Mouse (Mus musculus) G1E (cell line): Measurements from ENCODE around the gene Enpep. TPM values are rescaled to one million over a fixed set of nuclear protein-coding genes. Genes with fewer than 3 reads are reported as not detected.

ENCODE experiments used
- ATAC-seq: 2 replicates; pipeline ENCODE4 v1.8.0; 2016; ENCODE audit warnings: mild to moderate bottlenecking; ENCODE audit not compliant: insufficient number of reproducible peaks, poor library complexity, low FRiP score, severe bottlenecking; ENCODE audit errors: extremely low read depth
- DNase-seq: peaks from one replicate; pipeline ENCODE4 v3.0.0; 2012; ENCODE audit warnings: low spot score
- H3K27me3 ChIP-seq: 2 replicates; pipeline ENCODE4 v1.6.1; 2012; ENCODE audit warnings: mild to moderate bottlenecking, low read length, inconsistent platforms; ENCODE audit not compliant: insufficient read depth
- H3K36me3 ChIP-seq: replicated peaks from 2 replicates; pipeline ENCODE3; 2012; ENCODE audit warnings: mild to moderate bottlenecking, inconsistent platforms
- H3K4me1 ChIP-seq: 2 replicates; pipeline ENCODE4 v1.6.1; 2012; ENCODE audit warnings: low read depth, low read length, inconsistent platforms, mixed read lengths; ENCODE audit not compliant: insufficient read depth
- H3K4me3 ChIP-seq: 2 replicates; pipeline ENCODE4 v1.5.1; 2012; ENCODE audit warnings: low read depth, mild to moderate bottlenecking, inconsistent platforms, low read length, moderate library complexity, mixed read lengths
- H3K9me3 ChIP-seq: replicated peaks from 2 replicates; pipeline ENCODE4 v1.6.1; 2012; ENCODE audit warnings: inconsistent platforms
- CTCF ChIP-seq: IDR thresholded peaks from 2 replicates; pipeline ENCODE4 v1.5.1; 2012; ENCODE audit warnings: low read depth, low read length, inconsistent platforms, mixed read lengths
- GATA1 ChIP-seq: IDR thresholded peaks from 2 replicates; pipeline ENCODE4 v1.6.1; 2012; ENCODE audit warnings: borderline replicate concordance, low read length, inconsistent platforms, mixed read lengths
- GATA2 ChIP-seq: IDR thresholded peaks from 2 replicates; pipeline ENCODE4 v1.6.1; 2012; ENCODE audit warnings: low read depth, low read length, inconsistent platforms, borderline replicate concordance
- POLR2AphosphoS5 ChIP-seq: IDR thresholded peaks from 2 replicates; pipeline ENCODE4 v1.6.1; 2012; ENCODE audit warnings: low read depth, low read length, inconsistent platforms; ENCODE audit not compliant: insufficient replicate concordance
- TAL1 ChIP-seq: conservative IDR thresholded peaks from 2 replicates; pipeline ENCODE4 v1.6.1; 2012; ENCODE audit warnings: low read depth, low read length, inconsistent platforms, mixed read lengths
- polyA plus RNA-seq: library from polyadenylated mRNA; stranded (reverse); fragments of >175 nt; gene quantifications from 2 replicates; pipeline ENCODE4 v1.2.3, GENCODE M21; 2012
- total RNA-seq, 2 experiments: library from RNA; stranded (forward) in 1 of 2; stranded (reverse) in 1 of 2; fragments of 200-1000 nt in 1 of 2; fragments of >200 nt in 1 of 2; fragmentation: Nextera tagmentation in 1 of 2; gene quantifications; 2 replicates each; pipeline ENCODE4 v1.2.3; 2014 to 2017

The Enpep gene
- total and polyA plus RNA-seq, 3 experiments = 0.16 TPM; not detected in 2

- no peak for DNase-seq
- peaks cover 47% of the 10 kb centered on the region for H3K9me3 ChIP-seq
- TF ChIP-seq GATA2 (no peak), GATA1 (no peak), POLR2AphosphoS5 (no peak), CTCF (no peak), TAL1 (no peak)
- no peaks in the 10 kb centered on the region for H3K4me1 ChIP-seq
- no peak for ATAC-seq
- H3K36me3 ChIP-seq = no peaks in the 10 kb centered on the region
- H3K27me3 ChIP-seq = no peaks in the 10 kb centered on the region
- no peak overlapping the region for H3K4me3 ChIP-seq
Observed at GRCm38 (mm10) chr3:129227331-129227730, 105.2 kb downstream of the Enpep start.

- DNase-seq (no peak), ATAC-seq (no peak)
- no peaks in the 10 kb centered on the region for H3K27me3 ChIP-seq
- peaks cover 44% of the 10 kb centered on the region for H3K9me3 ChIP-seq
- no peaks in the 10 kb centered on the region for H3K36me3 ChIP-seq
- no peaks in the 10 kb centered on the region for H3K4me1 ChIP-seq
- TF ChIP-seq POLR2AphosphoS5 (no peak), GATA2 (no peak), TAL1 (no peak), GATA1 (no peak), CTCF (no peak)
- no peak overlapping the region for H3K4me3 ChIP-seq
Observed at GRCm38 (mm10) chr3:129226681-129227080, 105.8 kb downstream of the Enpep start.

DNA sequence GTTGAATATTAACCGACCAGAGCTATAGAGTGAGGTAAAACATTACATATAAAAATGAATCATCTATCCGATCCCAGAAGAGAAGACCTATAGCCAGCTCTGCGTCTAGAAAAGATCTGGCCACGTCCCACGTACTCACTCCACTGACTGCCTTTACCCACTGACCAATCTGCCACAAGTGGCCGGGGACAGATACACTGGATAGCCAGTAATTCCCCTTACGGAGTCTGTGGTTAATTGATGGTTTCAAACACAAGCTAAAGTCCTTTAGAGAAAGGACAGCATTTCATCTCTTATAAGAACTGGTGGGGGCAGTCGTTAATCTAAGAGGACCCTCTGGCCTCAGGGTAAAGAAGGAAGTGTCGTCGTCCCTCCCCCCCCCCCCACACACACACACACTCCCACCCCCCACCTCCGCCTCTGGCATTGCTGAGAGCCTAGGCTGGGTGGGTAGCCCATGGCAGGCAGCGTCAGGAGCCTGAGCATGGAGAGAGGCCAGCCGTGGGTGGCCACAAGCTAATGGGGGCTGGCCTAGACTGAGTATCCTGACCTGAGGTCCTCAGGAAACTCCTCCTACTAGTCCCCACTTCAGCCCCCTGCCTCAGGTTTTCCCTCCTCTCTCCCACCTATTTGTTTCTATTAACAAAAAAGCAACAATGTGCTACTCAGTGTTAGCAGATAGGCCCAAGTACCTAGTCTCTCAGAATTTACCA lies 106.8 kb downstream of the Enpep start:
- no peaks in the 10 kb centered on the region for H3K4me1 ChIP-seq
- no peak for DNase-seq
- ATAC-seq = no peak
- TF ChIP-seq POLR2AphosphoS5 = no peak
- no peak for TF ChIP-seq CTCF
- no peak for TF ChIP-seq TAL1
- no peak for TF ChIP-seq GATA1
- TF ChIP-seq GATA2 = no peak
- no peak overlapping the region for H3K4me3 ChIP-seq
- H3K27me3 ChIP-seq = no peaks in the 10 kb centered on the region
- no peaks in the 10 kb centered on the region for H3K36me3 ChIP-seq
- peaks cover 49% of the 10 kb centered on the region for H3K9me3 ChIP-seq

- no peak for TF ChIP-seq GATA2
- TF ChIP-seq CTCF = no peak
- TF ChIP-seq GATA1 = no peak
- no peak for TF ChIP-seq TAL1
- no peak for TF ChIP-seq POLR2AphosphoS5
- H3K9me3 ChIP-seq = peaks cover 47% of the 10 kb centered on the region
- H3K4me1 ChIP-seq = no peaks in the 10 kb centered on the region
- H3K4me3 ChIP-seq = no peak overlapping the region; the same call in 1 of the 2 replicates
- ATAC-seq = no peak
- DNase-seq = no peak
- H3K27me3 ChIP-seq = no peaks in the 10 kb centered on the region
- no peaks in the 10 kb centered on the region for H3K36me3 ChIP-seq
Observed at GRCm38 (mm10) chr3:129224806-129225576, 107.5 kb downstream of the Enpep start.

- no peak for TF ChIP-seq POLR2AphosphoS5
- no peak for TF ChIP-seq GATA1
- no peak for TF ChIP-seq CTCF
- H3K4me1 ChIP-seq = no peaks in the 10 kb centered on the region
- H3K4me3 ChIP-seq = no peak overlapping the region
- no peaks in the 10 kb centered on the region for H3K36me3 ChIP-seq
- ATAC-seq (no peak), DNase-seq (no peak)
- H3K9me3 ChIP-seq = peaks cover 47% of the 10 kb centered on the region
- H3K27me3 ChIP-seq = no peaks in the 10 kb centered on the region
Observed at GRCm38 (mm10) chr3:129223964-129224805, 108.3 kb downstream of the Enpep start.

DNA sequence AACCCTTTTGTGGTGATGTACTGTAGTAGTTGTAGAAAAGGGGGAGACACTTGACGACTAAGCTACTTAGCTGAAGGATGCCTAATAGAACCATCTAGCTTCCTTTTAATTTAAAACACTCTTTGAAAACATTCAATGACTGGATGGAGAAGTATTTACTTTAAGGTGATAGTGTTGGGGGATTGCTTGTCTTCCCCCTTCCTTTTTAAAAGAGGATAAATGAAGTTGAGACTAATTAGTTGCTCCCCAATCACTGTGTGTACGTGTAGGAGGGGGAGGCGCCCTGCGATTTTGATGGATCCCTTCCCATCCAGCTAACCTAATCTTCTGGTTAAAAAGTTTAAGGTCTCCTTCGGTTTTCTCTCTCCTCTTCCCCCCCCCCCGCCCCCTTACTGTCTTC lies 109.1 kb downstream of the Enpep start:
- ATAC-seq = no peak

More for the DNA sequence above, 109.1 kb downstream of the Enpep start:
- no peaks in the 10 kb centered on the region for H3K4me1 ChIP-seq
- TF ChIP-seq GATA1 (no peak), POLR2AphosphoS5 (no peak), TAL1 (no peak), CTCF (no peak), GATA2 (no peak)
- DNase-seq = no peak
- no peaks in the 10 kb centered on the region for H3K36me3 ChIP-seq
- H3K4me3 ChIP-seq = no peak overlapping the region
- peaks cover 53% of the 10 kb centered on the region for H3K9me3 ChIP-seq
- H3K27me3 ChIP-seq = no peaks in the 10 kb centered on the region
